Mouse (Mus musculus): ENCODE measurements around the gene Gm13090.

Gm13090 gene

GRCm38 (mm10) chr4:151089270-151089669, at the start of gene Gm13090:
Gene Gm13090, plus strand, starts transcription at chr4:151089570.
- no peak for DNase-seq

GRCm38 (mm10) chr4:151041506-151041905, 47.9 kb upstream of the Gm13090 start:
- no peak for DNase-seq

GRCm38 (mm10) chr4:151043281-151043680, 46.1 kb upstream of the Gm13090 start:
- DNase-seq = no peak

- DNase-seq = peak; percentile 92 to 93
These were observed 45.1 kb upstream of the Gm13090 start, which contains the start of gene Per3 for GRCm38 (mm10) chr4:151044037-151044943. Gene Per3, minus strand, starts transcription at chr4:151044665.

- no peak for DNase-seq
These were observed 44.3 kb upstream of the Gm13090 start for GRCm38 (mm10) chr4:151044944-151045570.

- DNase-seq = no peak
These were observed 42.8 kb upstream of the Gm13090 start for GRCm38 (mm10) chr4:151046524-151046923.

GRCm38 (mm10) chr4:151051162-151051561, 38.2 kb upstream of the Gm13090 start:
- no peak for DNase-seq

- peak; percentile 99 for DNase-seq
These were observed 31.7 kb upstream of the Gm13090 start, which contains the start of gene Vamp3 for GRCm38 (mm10) chr4:151057347-151058321. Gene Vamp3, minus strand, starts transcription at chr4:151057963.

GRCm38 (mm10) chr4:151058634-151059033, 30.7 kb upstream of the Gm13090 start:
- DNase-seq = no peak

GRCm38 (mm10) chr4:151059566-151059965, 29.8 kb upstream of the Gm13090 start:
- DNase-seq = no peak

GRCm38 (mm10) chr4:151068751-151069150, 20.6 kb upstream of the Gm13090 start:
- DNase-seq = no peak

- no peak for DNase-seq
These were observed 18.4 kb upstream of the Gm13090 start for GRCm38 (mm10) chr4:151070962-151071361.

- peak; percentile 77 to 78 for DNase-seq
These were observed 16.1 kb upstream of the Gm13090 start for GRCm38 (mm10) chr4:151073108-151073744.

GRCm38 (mm10) chr4:151074817-151075216, 14.6 kb upstream of the Gm13090 start:
- DNase-seq = no peak

- DNase-seq = no peak
These were observed 8.0 kb upstream of the Gm13090 start for GRCm38 (mm10) chr4:151081355-151081754.

- no peak for DNase-seq
These were observed 7.4 kb upstream of the Gm13090 start for GRCm38 (mm10) chr4:151081977-151082376.

GRCm38 (mm10) chr4:151083027-151083426, 6.3 kb upstream of the Gm13090 start:
- no peak for DNase-seq

GRCm38 (mm10) chr4:151087358-151087757, 2.0 kb upstream of the Gm13090 start:
- DNase-seq = no peak

GRCm38 (mm10) chr4:151088819-151089218, 551 bp upstream of the Gm13090 start:
- no peak for DNase-seq

- DNase-seq = peak; percentile 39 to 42
These were observed 5.8 kb downstream of the Gm13090 start for GRCm38 (mm10) chr4:151095207-151095606.

- no peak for DNase-seq
These were observed 7.1 kb downstream of the Gm13090 start for GRCm38 (mm10) chr4:151096334-151097103.

Data from B cell, adult 2 months (primary cell).